18 mouse cellular contexts compared by ENCODE assay signal in genomic region chr8:35053444-35053843, GRCm38 (mm10).
"Had no signal": no experiment of that assay in that cellular context is flagged by ENCODE, and none has a peak within 500 bp of the region (broad histone marks: within the 10 kb centered on the region; RNA-seq: fewer than 3 reads in every experiment).

No protein-coding gene starts in this region.

- H3K4me3 ChIP-seq: midbrain, embryonic 10.5 days; midbrain, embryonic 12.5 days; myocyte; neural tube, embryonic 13.5 days; neural tube, embryonic 15.5 days had no signal

- H3K27ac ChIP-seq: midbrain, embryonic 10.5 days; midbrain, embryonic 12.5 days; neural tube, embryonic 13.5 days; neural tube, embryonic 15.5 days had no signal

- DNase-seq: lung, embryonic 14.5 days; lung, postnatal 10 days; lung, postnatal 4 days; midbrain, embryonic 14.5 days; retina, postnatal 1 day; right cerebral cortex, adult 18-20 months; right cerebral cortex, postnatal 25 days; right cerebral cortex, postnatal 4 days; spleen, adult 18-20 months; thymus, adult 18-20 months; thymus, postnatal 14 days; thymus, postnatal 36 days had no signal

- H3K4me2 ChIP-seq: lung, embryonic 14.5 days; midbrain, embryonic 12.5 days; neural tube, embryonic 13.5 days; neural tube, embryonic 15.5 days had no signal

- H3K9me3 ChIP-seq: midbrain, embryonic 10.5 days; midbrain, embryonic 12.5 days; neural tube, embryonic 13.5 days; neural tube, embryonic 15.5 days had no signal

- ATAC-seq: midbrain, embryonic 16.5 days had no signal

- H3K36me3 ChIP-seq: midbrain, embryonic 10.5 days; midbrain, embryonic 12.5 days; neural tube, embryonic 13.5 days; neural tube, embryonic 15.5 days had no signal

- H3K4me1 ChIP-seq: midbrain, embryonic 10.5 days; midbrain, embryonic 12.5 days had no signal

- H3K27me3 ChIP-seq: midbrain, embryonic 12.5 days; neural tube, embryonic 13.5 days; neural tube, embryonic 15.5 days had no signal

- H3K9ac ChIP-seq: lung, embryonic 14.5 days; midbrain, embryonic 12.5 days; neural tube, embryonic 13.5 days; neural tube, embryonic 15.5 days had no signal
